Mouse (Mus musculus): ENCODE measurements around the gene Aqp11.

- TF ChIP-seq GATA1 (IDR thresholded peaks at IDR 0.05; ENCODE audit: borderline replicate concordance, low read length), result no peak
- no peak for TF ChIP-seq FLI1 (IDR thresholded peaks at IDR 0.05; ENCODE audit: low read length)
Measured at GRCm38 (mm10) chr7:97730427-97730826, 7.7 kb downstream of the Aqp11 start.
